Mouse (Mus musculus): ENCODE data around the gene Ctnnd2.
A peak's percentile ranks its signal among the peaks of the same experiment; 100 is the strongest.

The Ctnnd2 gene

GRCm38 (mm10) chr15:30869673-30870512, 697.5 kb downstream of the Ctnnd2 start:
- no peak for DNase-seq (ENCODE audit: low read depth, low spot score)

GRCm38 (mm10) chr15:30875523-30875922, 703.1 kb downstream of the Ctnnd2 start:
- no peak for DNase-seq (ENCODE audit: low read depth, low spot score)

GRCm38 (mm10) chr15:30884692-30885334, 712.4 kb downstream of the Ctnnd2 start:
- DNase-seq (ENCODE audit: low read depth, low spot score): no peak

GRCm38 (mm10) chr15:30885410-30885809, 713.0 kb downstream of the Ctnnd2 start:
- no peak for DNase-seq (ENCODE audit: low read depth, low spot score)

GRCm38 (mm10) chr15:30887559-30887958, 715.2 kb downstream of the Ctnnd2 start:
- DNase-seq (ENCODE audit: low read depth, low spot score): no peak

GRCm38 (mm10) chr15:30891986-30892385, 719.6 kb downstream of the Ctnnd2 start:
- DNase-seq (ENCODE audit: low read depth, low spot score): no peak

- DNase-seq (ENCODE audit: low read depth, low spot score): no peak
These were observed 722.7 kb downstream of the Ctnnd2 start for GRCm38 (mm10) chr15:30895063-30895462.

GRCm38 (mm10) chr15:30897342-30897741, 724.9 kb downstream of the Ctnnd2 start:
- no peak for DNase-seq (ENCODE audit: low read depth, low spot score)

- DNase-seq (ENCODE audit: low read depth, low spot score): peak; percentile 89
These were observed 735.6 kb downstream of the Ctnnd2 start for GRCm38 (mm10) chr15:30908027-30908426.

GRCm38 (mm10) chr15:30913360-30913759, 741.0 kb downstream of the Ctnnd2 start:
- DNase-seq (ENCODE audit: low read depth, low spot score): peak; percentile 46

- peak; percentile 48 for DNase-seq (ENCODE audit: low read depth, low spot score)
These were observed 753.4 kb downstream of the Ctnnd2 start for GRCm38 (mm10) chr15:30925838-30926237.

GRCm38 (mm10) chr15:30927632-30928031, 755.2 kb downstream of the Ctnnd2 start:
- peak; percentile 38 for DNase-seq (ENCODE audit: low read depth, low spot score)

- no peak for DNase-seq (ENCODE audit: low read depth, low spot score)
These were observed 759.5 kb downstream of the Ctnnd2 start for GRCm38 (mm10) chr15:30931906-30932305.

- DNase-seq (ENCODE audit: low read depth, low spot score): no peak
These were observed 773.5 kb downstream of the Ctnnd2 start for GRCm38 (mm10) chr15:30945863-30946262.

- DNase-seq (ENCODE audit: low read depth, low spot score): no peak
These were observed 786.1 kb downstream of the Ctnnd2 start for GRCm38 (mm10) chr15:30958513-30958912.

- DNase-seq (ENCODE audit: low read depth, low spot score): no peak
These were observed 790.2 kb downstream of the Ctnnd2 start for GRCm38 (mm10) chr15:30962421-30963160.

GRCm38 (mm10) chr15:30964046-30964445, 791.7 kb downstream of the Ctnnd2 start:
- no peak for DNase-seq (ENCODE audit: low read depth, low spot score)

GRCm38 (mm10) chr15:30964865-30965679, 792.7 kb downstream of the Ctnnd2 start:
- no peak for DNase-seq (ENCODE audit: low read depth, low spot score)

GRCm38 (mm10) chr15:30966826-30967225, 794.4 kb downstream of the Ctnnd2 start:
- DNase-seq (ENCODE audit: low read depth, low spot score): no peak

- DNase-seq (ENCODE audit: low read depth, low spot score): no peak
These were observed 802.0 kb downstream of the Ctnnd2 start for GRCm38 (mm10) chr15:30974436-30974835.

Data from R1 (cell line).